12 mouse cellular contexts compared by ENCODE assay signal in genomic region chr14:24763845-24764244, GRCm38 (mm10).
DNase-seq lines count a peak whose midpoint lies in the region; ATAC-seq and TF ChIP-seq lines count a peak whose summit lies in the region.
"Had no signal": no experiment of that assay in that cellular context is flagged by ENCODE, and none has a peak within 500 bp of the region (broad histone marks: within the 10 kb centered on the region; RNA-seq: fewer than 3 reads in every experiment).

No protein-coding gene starts in this region.

- peaks cover 37% of the 10 kb centered on the region for H3K4me1 ChIP-seq in limb, embryonic 12.5 days (replicated peaks)
- H3K4me1 ChIP-seq in limb, embryonic 10.5 days: peaks cover 46% of the 10 kb centered on the region
- peaks cover 52% of the 10 kb centered on the region for H3K4me1 ChIP-seq in forebrain, embryonic 14.5 days (ENCODE audit: control insufficient read depth, insufficient read depth, low read length)
- peaks cover 16% of the 10 kb centered on the region for H3K4me1 ChIP-seq in hindbrain, postnatal 0 days (ENCODE audit: insufficient read depth, low read length)
- H3K4me1 ChIP-seq in neural tube, embryonic 13.5 days (replicated peaks): peaks cover 67% of the 10 kb centered on the region
- H3K4me1 ChIP-seq: heart, embryonic 15.5 days had no signal

- no peak for ATAC-seq in limb, embryonic 12.5 days (ENCODE audit: insufficient number of reproducible peaks, insufficient read depth, low FRiP score, low TSS enrichment, low read depth)
- ATAC-seq in forebrain, embryonic 14.5 days: no peak
- ATAC-seq in hindbrain, postnatal 0 days: no peak
- peak; percentile 4; the same call in 1 of the 2 replicates for ATAC-seq in neural tube, embryonic 13.5 days (ENCODE audit: low read depth)
- ATAC-seq in erythroid progenitor cell, adult 5-6 weeks (replicated peaks; ENCODE audit: low FRiP score, poor library complexity, severe bottlenecking): no peak

- TF ChIP-seq CTCF in hindbrain, postnatal 0 days (IDR thresholded peaks at IDR 0.05; ENCODE audit: low read depth): no peak

- no peaks in the 10 kb centered on the region for H3K9me3 ChIP-seq in limb, embryonic 12.5 days
- no peaks in the 10 kb centered on the region for H3K9me3 ChIP-seq in limb, embryonic 10.5 days (replicated peaks)
- H3K9me3 ChIP-seq in forebrain, embryonic 14.5 days (replicated peaks; ENCODE audit: control insufficient read depth, low read length): no peaks in the 10 kb centered on the region
- no peaks in the 10 kb centered on the region for H3K9me3 ChIP-seq in hindbrain, postnatal 0 days (ENCODE audit: low read length)
- H3K9me3 ChIP-seq in neural tube, embryonic 13.5 days: no peaks in the 10 kb centered on the region
- H3K9me3 ChIP-seq: embryonic facial prominence, embryonic 13.5 days; heart, embryonic 15.5 days had no signal

- H3K9ac ChIP-seq in limb, embryonic 12.5 days (replicated peaks): no peak overlapping the region
- no peak overlapping the region for H3K9ac ChIP-seq in forebrain, embryonic 14.5 days (ENCODE audit: low read length)
- no peak overlapping the region for H3K9ac ChIP-seq in hindbrain, postnatal 0 days (replicated peaks; ENCODE audit: low read length)
- peak overlapping the region; percentile 5; the same call in 1 of the 2 replicates for H3K9ac ChIP-seq in neural tube, embryonic 13.5 days
- H3K9ac ChIP-seq: embryonic facial prominence, embryonic 13.5 days; heart, embryonic 15.5 days had no signal

- 0 out of 2 replicates have a peak overlapping the region, but pooled peaks have one; percentile 14 for H3K27ac ChIP-seq in limb, embryonic 12.5 days
- no peak overlapping the region for H3K27ac ChIP-seq in limb, embryonic 10.5 days
- H3K27ac ChIP-seq in forebrain, embryonic 14.5 days (ENCODE audit: low read depth, low read length): peak overlapping the region; percentile 85; the same call in 1 of the 2 replicates
- peak overlapping the region; percentile 27; the same call in 1 of the 2 replicates for H3K27ac ChIP-seq in hindbrain, postnatal 0 days
- H3K27ac ChIP-seq in neural tube, embryonic 13.5 days (replicated peaks): peak overlapping the region; percentile 83
- H3K27ac ChIP-seq: embryonic facial prominence, embryonic 13.5 days; heart, embryonic 15.5 days had no signal

- no peak for DNase-seq in limb, embryonic 10.5 days (ENCODE audit: low spot score)
- no peak for DNase-seq in forebrain, embryonic 14.5 days (ENCODE audit: low spot score)
- no peak for DNase-seq in hindbrain, postnatal 0 days (ENCODE audit: low spot score)
- no peak for DNase-seq in urinary bladder, postnatal 14 days (ENCODE audit: low spot score)
- no peak for DNase-seq in B cell, adult 2 months
- DNase-seq: adrenal gland, postnatal 36 days; layer of hippocampus, adult 9-11 months had no signal

- no peak overlapping the region for H3K4me2 ChIP-seq in limb, embryonic 12.5 days
- no peak overlapping the region for H3K4me2 ChIP-seq in forebrain, embryonic 14.5 days (ENCODE audit: low read length)
- no peak overlapping the region for H3K4me2 ChIP-seq in hindbrain, postnatal 0 days (ENCODE audit: low read depth, low read length)
- H3K4me2 ChIP-seq in neural tube, embryonic 13.5 days: no peak overlapping the region
- H3K4me2 ChIP-seq: embryonic facial prominence, embryonic 13.5 days; heart, embryonic 15.5 days had no signal

- H3K27me3 ChIP-seq in limb, embryonic 12.5 days: 0 out of 2 replicates have a peak, but pooled peaks cover 3% of the 10 kb centered on the region
- peaks cover 4% of the 10 kb centered on the region; the same call in 1 of the 2 replicates for H3K27me3 ChIP-seq in limb, embryonic 10.5 days (ENCODE audit: low read depth, poor library complexity, severe bottlenecking)
- no peaks in the 10 kb centered on the region for H3K27me3 ChIP-seq in forebrain, embryonic 14.5 days (replicated peaks; ENCODE audit: control insufficient read depth, insufficient read depth, low read length)
- no peaks in the 10 kb centered on the region for H3K27me3 ChIP-seq in hindbrain, postnatal 0 days (ENCODE audit: insufficient read depth, low read length)
- H3K27me3 ChIP-seq in neural tube, embryonic 13.5 days: no peaks in the 10 kb centered on the region
- H3K27me3 ChIP-seq: embryonic facial prominence, embryonic 13.5 days; heart, embryonic 15.5 days had no signal

- no peaks in the 10 kb centered on the region for H3K36me3 ChIP-seq in limb, embryonic 12.5 days
- no peaks in the 10 kb centered on the region for H3K36me3 ChIP-seq in limb, embryonic 10.5 days
- H3K36me3 ChIP-seq in forebrain, embryonic 14.5 days (ENCODE audit: control insufficient read depth, insufficient read depth, low read length): no peaks in the 10 kb centered on the region
- H3K36me3 ChIP-seq in hindbrain, postnatal 0 days (ENCODE audit: insufficient read depth, low read length): no peaks in the 10 kb centered on the region
- no peaks in the 10 kb centered on the region for H3K36me3 ChIP-seq in neural tube, embryonic 13.5 days
- H3K36me3 ChIP-seq: embryonic facial prominence, embryonic 13.5 days; heart, embryonic 15.5 days had no signal

- 77% methylated on average over 7 of the region's 7 CpGs for WGBS in limb, embryonic 12.5 days
- 77% methylated on average over 7 of the region's 7 CpGs for WGBS in limb, embryonic 10.5 days
- 53% methylated on average over 7 of the region's 7 CpGs for WGBS in forebrain, embryonic 14.5 days
- WGBS in hindbrain, postnatal 0 days: 41% methylated on average over 7 of the region's 7 CpGs
- 47% methylated on average over 7 of the region's 7 CpGs for WGBS in neural tube, embryonic 13.5 days

- no peak overlapping the region for H3K4me3 ChIP-seq in limb, embryonic 12.5 days (replicated peaks)
- no peak overlapping the region for H3K4me3 ChIP-seq in limb, embryonic 10.5 days
- no peak overlapping the region for H3K4me3 ChIP-seq in forebrain, embryonic 14.5 days (ENCODE audit: low read depth, low read length)
- no peak overlapping the region for H3K4me3 ChIP-seq in hindbrain, postnatal 0 days (ENCODE audit: low read length)
- no peak overlapping the region for H3K4me3 ChIP-seq in neural tube, embryonic 13.5 days
- H3K4me3 ChIP-seq: embryonic facial prominence, embryonic 13.5 days; heart, embryonic 15.5 days had no signal
